Mouse (Mus musculus) activated CD4-positive, CD25-positive, alpha-beta regulatory T cell (primary cell): Measurements from ENCODE around the gene Vmn1r116. TPM values are rescaled to one million over a fixed set of nuclear protein-coding genes. Genes with fewer than 3 reads are reported as not detected.

Experiments
- polyA plus RNA-seq, 2 experiments: library from polyadenylated mRNA; unstranded; fragments of 100-300 nt; shearing (Covaris generic); gene quantifications; one replicate each; pipeline ENCODE4 v1.2.1; 2017

Gene Vmn1r116
- polyA plus RNA-seq, result not detected

DNA sequence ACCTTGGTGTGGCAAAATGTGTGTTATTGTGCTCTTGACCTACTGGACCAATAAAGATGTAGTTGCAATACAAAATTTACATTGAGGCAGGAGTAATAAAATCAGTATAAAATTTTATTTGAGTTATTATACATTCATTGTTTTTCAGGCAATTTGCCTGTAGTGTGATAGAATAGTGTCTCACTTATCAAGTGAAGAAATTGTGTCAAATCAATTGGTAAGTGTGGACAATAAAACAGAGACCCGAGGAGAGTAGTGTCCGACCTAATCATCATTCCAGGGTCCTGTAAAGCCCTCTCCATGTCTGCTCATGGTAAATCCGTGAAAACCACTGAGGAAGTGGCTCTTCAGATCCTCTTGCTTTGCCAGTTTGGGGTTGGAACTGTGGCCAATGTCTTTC, at the start of gene Vmn1r116:
Vmn1r116 (plus strand) TSS at position 301 of the 400 bp plus-strand sequence.

GRCm38 (mm10) chr7:20844885-20845284, 27.2 kb upstream of the Vmn1r116 start, which contains the start of gene Vmn1r115:
Gene Vmn1r115, minus strand, starts transcription at chr7:20844985.

DNA sequence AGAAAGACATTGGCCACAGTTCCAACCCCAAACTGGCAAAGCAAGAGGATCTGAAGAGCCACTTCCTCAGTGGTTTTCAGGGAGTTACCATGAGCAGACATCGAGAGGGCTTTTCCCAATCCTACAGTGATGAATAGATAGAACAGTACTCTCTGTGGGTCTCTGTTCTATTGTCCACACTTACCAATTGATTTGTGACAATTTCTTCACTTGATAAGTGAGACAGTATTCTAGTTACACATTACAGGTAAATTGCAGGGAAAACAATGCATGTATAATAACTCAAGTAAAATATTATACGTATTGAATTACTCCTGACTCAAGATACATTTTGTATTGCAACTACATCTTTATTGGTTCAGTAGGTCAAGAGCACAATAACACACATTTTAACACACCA, 12.0 kb downstream of the Vmn1r116 start, which contains the start of gene Vmn1r117:
Vmn1r117 (minus strand) TSS at position 101 of the 400 bp plus-strand sequence.

DNA sequence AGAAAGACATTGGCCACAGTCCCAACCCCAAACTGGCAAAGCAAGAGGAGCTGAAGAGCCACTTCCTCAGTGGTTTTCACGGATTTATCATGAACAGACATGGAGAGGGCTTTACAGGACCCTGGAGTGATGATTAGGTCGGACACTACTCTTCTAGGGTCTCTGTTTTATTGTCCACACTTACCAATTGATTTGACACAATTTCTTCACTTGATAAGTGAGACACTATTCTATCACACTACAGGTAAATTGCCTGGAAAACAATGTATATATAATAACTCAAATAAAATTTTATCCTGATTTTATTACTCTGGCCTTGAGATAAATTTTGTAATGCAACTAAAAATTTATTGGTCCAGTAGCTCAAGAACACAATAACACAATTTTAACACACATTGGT, 40.2 kb downstream of the Vmn1r116 start, which contains the start of gene Vmn1r118:
Vmn1r118 (minus strand) TSS at position 101 of the 400 bp plus-strand sequence.

Other genes starting within 250 kb of the Vmn1r116 start
- gene Vmn1r107, start 203.3 kb upstream of the Vmn1r116 start, polyA plus RNA-seq, result under 1 TPM; 0.27 to 0.29 TPM
- gene Vmn1r111, start 169.0 kb upstream of the Vmn1r116 start, polyA plus RNA-seq, result not detected
- under 1 TPM in 1 of 2 experiments, not detected in 1; 0.27 TPM for gene Gm10668, start 141.6 kb upstream of the Vmn1r116 start, polyA plus RNA-seq
- not detected for gene Vmn1r112, start 101.1 kb upstream of the Vmn1r116 start, polyA plus RNA-seq
- not detected for gene Vmn1r113, start 85.0 kb upstream of the Vmn1r116 start, polyA plus RNA-seq
- gene Vmn1r114, start 60.1 kb upstream of the Vmn1r116 start, polyA plus RNA-seq, result not detected
- gene Vmn1r115, start 27.3 kb upstream of the Vmn1r116 start, polyA plus RNA-seq, result not detected
- gene Vmn1r117, start 11.9 kb downstream of the Vmn1r116 start, polyA plus RNA-seq, result not detected
- not detected for gene Vmn1r118, start 40.1 kb downstream of the Vmn1r116 start, polyA plus RNA-seq
- gene Vmn1r119, start 140.2 kb downstream of the Vmn1r116 start, polyA plus RNA-seq, result under 1 TPM in 1 of 2 experiments, not detected in 1; 0.23 TPM
- gene Vmn1r120, start 181.5 kb downstream of the Vmn1r116 start, polyA plus RNA-seq, result not detected
- gene Vmn1r121, start 226.3 kb downstream of the Vmn1r116 start, polyA plus RNA-seq, result under 1 TPM in 1 of 2 experiments, not detected in 1; 0.39 TPM